Mouse (Mus musculus) midbrain, embryonic 11.5 days (tissue): ENCODE results near the gene Ppp1r37. TPM values are rescaled to one million over a fixed set of nuclear protein-coding genes. Genes with fewer than 3 reads are reported as not detected.

ENCODE experiments used
- ATAC-seq: fragments of 200-750 bp; cut with Nextera tagmentation; 2 replicates; pipeline ENCODE4 v1.8.0; 2017; ENCODE audit warnings: moderate TSS enrichment, moderate library complexity; ENCODE audit not compliant: low FRiP score
- DNase-seq: peaks from one replicate; pipeline ENCODE4 v3.0.0; 2015; ENCODE audit warnings: low spot score; ENCODE audit errors: missing footprints
- H3K27ac ChIP-seq: fragments of 300-500 bp; sonication (generic); 2 replicates; pipeline ENCODE4 v1.5.1; 2014; ENCODE audit warnings: low read depth, low read length
- H3K27me3 ChIP-seq: fragments of 300-500 bp; sonication (generic); 2 replicates; pipeline ENCODE4 v1.6.1; 2014; ENCODE audit warnings: mild to moderate bottlenecking, low read length, moderate library complexity, mixed read lengths; ENCODE audit not compliant: control insufficient read depth, insufficient read depth
- H3K36me3 ChIP-seq: fragments of 300-500 bp; sonication (generic); 2 replicates; pipeline ENCODE4 v1.6.1; 2014; ENCODE audit warnings: mild to moderate bottlenecking, low read length, moderate library complexity, mixed read lengths; ENCODE audit not compliant: control insufficient read depth, insufficient read depth
- H3K4me1 ChIP-seq: fragments of 300-500 bp; sonication (generic); 2 replicates; pipeline ENCODE4 v1.6.1; 2014; ENCODE audit warnings: low read length; ENCODE audit not compliant: control insufficient read depth, insufficient read depth
- H3K4me2 ChIP-seq: fragments of 300-500 bp; sonication (generic); 2 replicates; pipeline ENCODE4 v1.6.1; 2014; ENCODE audit warnings: mild to moderate bottlenecking, moderate library complexity
- H3K4me3 ChIP-seq: fragments of 300-500 bp; sonication (generic); 2 replicates; pipeline ENCODE4 v1.5.1; 2014; ENCODE audit warnings: low read depth, low read length
- H3K9ac ChIP-seq: fragments of 300-500 bp; sonication (generic); 2 replicates; pipeline ENCODE4 v1.6.1; 2014; ENCODE audit warnings: low read length
- H3K9me3 ChIP-seq: fragments of 300-500 bp; sonication (generic); 2 replicates; pipeline ENCODE4 v1.6.1; 2016; ENCODE audit warnings: low read length; ENCODE audit not compliant: control insufficient read depth
- WGBS: fragments of 180-500 bp; shearing (Covaris S2); extraction: QIAGEN DNeasy Blood & Tissue Kit; methylation state at CpG from one replicate; pipeline ENCODE4 v1.1.7; 2014; 5-methylcytosine and 5-hydroxymethylcytosine counted together
- polyA plus RNA-seq: library from polyadenylated mRNA; unstranded; fragments of >200 nt; fragmentation: Nextera tagmentation; extraction: Ambion mirVana; gene quantifications from 2 replicates; pipeline ENCODE4 v1.2.1, GENCODE M21; 2014

Ppp1r37 gene
- polyA plus RNA-seq, 1 experiment from 2014 or later = 3.0 TPM

DNA sequence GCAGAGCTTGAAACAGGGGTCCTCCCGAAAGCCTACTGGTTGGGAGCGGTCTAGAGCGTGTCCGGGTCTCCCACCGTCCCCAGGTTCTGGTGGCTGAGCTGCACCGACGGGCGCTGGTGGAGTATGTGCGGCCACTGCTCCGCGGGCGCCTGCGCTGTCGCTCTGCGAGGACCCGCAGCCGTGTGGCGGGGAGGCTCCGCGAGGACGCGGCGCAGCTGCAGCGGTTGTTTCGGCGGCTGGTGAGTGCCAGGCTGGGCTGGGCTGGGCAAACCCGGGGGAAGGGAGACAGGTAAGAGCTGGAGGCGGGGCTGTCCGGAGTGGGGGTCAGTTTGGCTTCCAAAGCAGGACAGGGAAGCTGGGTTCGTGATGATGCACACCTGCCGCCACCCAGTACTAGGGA is 73.4 kb downstream of the Ppp1r37 start:
- DNase-seq = peak; percentile 90
- Histone ChIP-seq H3K27ac (no peak overlapping the region), H3K27me3 (peaks cover 45% of the 10 kb centered on the region), H3K36me3 (no peaks in the 10 kb centered on the region), H3K9ac (no peak overlapping the region), H3K4me2 (peak overlapping the region; percentile 2; the same call in 1 of the 2 replicates), H3K4me1 (no peaks in the 10 kb centered on the region), H3K9me3 (no peaks in the 10 kb centered on the region), H3K4me3 (no peak overlapping the region; the same call in 1 of the 2 replicates)
- 3% methylated on average over 31 of the region's 31 CpGs for whole genome bisulfite sequencing
- no peak for ATAC-seq

DNA sequence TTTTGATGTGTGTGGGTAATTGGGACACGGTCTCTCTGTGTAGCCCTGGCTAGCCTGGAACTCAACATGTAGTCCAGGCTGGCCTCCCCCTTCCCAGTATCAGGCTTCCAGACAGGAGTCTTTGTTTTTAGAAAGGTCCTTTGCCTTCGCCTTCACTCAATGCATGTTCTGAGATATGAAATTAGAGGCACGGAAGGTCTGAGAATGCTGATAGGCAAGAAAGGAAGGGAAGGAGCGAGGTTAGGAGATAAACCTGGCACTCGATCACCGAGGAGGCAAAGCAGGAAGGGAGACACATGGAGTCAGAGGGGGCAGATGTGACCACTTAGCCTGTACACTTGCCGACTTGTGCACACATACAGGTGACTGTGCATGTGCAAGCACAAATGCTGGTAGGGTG is 76.3 kb downstream of the Ppp1r37 start:
- H3K9me3 ChIP-seq = no peaks in the 10 kb centered on the region
- H3K9ac ChIP-seq = no peak overlapping the region
- H3K36me3 ChIP-seq = no peaks in the 10 kb centered on the region
- no peaks in the 10 kb centered on the region for H3K4me1 ChIP-seq
- DNase-seq = no peak
- H3K4me2 ChIP-seq = no peak overlapping the region
- 92% methylated on average over 7 of the region's 7 CpGs for WGBS
- no peak overlapping the region for H3K27ac ChIP-seq
- H3K27me3 ChIP-seq = peaks cover 34% of the 10 kb centered on the region
- H3K4me3 ChIP-seq = no peak overlapping the region
- no peak for ATAC-seq

DNA sequence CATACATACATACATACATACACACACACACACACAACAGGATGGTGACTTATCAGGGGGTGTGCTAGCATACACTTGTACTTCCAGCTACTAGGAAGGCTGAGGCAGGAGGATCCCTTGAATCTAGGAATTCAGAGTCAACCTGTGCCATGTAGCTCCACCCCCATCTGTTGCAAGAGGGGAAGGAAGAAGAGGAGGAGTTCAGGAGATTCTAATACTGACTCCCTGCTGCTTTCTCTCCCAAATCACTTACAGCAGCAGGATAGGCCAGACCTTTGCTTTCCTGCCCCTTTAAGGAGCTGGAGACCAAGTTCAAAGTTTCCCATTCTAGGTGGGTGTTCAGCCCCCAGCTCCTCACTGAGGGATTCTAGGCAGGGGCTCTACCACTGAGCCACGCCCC is 77.4 kb downstream of the Ppp1r37 start:
- Histone ChIP-seq H3K9me3 (no peaks in the 10 kb centered on the region), H3K4me2 (no peak overlapping the region), H3K4me1 (no peaks in the 10 kb centered on the region), H3K36me3 (no peaks in the 10 kb centered on the region), H3K27ac (no peak overlapping the region), H3K9ac (no peak overlapping the region), H3K27me3 (peaks cover 25% of the 10 kb centered on the region), H3K4me3 (no peak overlapping the region)
- 94% methylated on average over 1 of the region's 1 CpGs for WGBS
- ATAC-seq (no peak), DNase-seq (no peak)

DNA sequence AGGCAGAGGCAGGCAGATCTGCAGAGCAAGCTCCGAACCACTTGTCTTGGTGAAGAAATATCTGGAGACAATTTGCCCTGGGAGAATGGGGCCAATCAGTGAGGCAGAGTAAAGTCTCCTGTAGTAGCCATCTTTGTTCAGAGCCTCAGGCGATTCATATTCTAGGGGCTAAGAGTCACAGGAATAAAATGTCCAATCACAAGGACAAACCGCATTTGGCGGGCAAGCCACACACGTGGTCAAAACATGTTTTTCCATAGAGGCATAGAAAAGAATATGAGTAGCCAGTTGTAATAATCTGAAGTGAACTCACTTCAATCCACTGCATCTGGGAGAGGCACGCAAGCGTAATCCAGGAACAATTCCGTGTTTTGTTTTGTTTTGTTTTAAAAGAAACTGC is 79.6 kb downstream of the Ppp1r37 start:
- no peak for DNase-seq
- no peak overlapping the region for H3K9ac ChIP-seq
- no peaks in the 10 kb centered on the region for H3K9me3 ChIP-seq
- no peak overlapping the region for H3K4me3 ChIP-seq
- no peak overlapping the region for H3K4me2 ChIP-seq
- H3K27ac ChIP-seq = no peak overlapping the region
- H3K4me1 ChIP-seq = no peaks in the 10 kb centered on the region
- no peaks in the 10 kb centered on the region for H3K36me3 ChIP-seq
- H3K27me3 ChIP-seq = peaks cover 5% of the 10 kb centered on the region
- no peak for ATAC-seq
- 81% methylated on average over 8 of the region's 8 CpGs for WGBS

Other genes with a start within 250 kb of the Ppp1r37 start
- 111 and 118 TPM in 2 replicates for gene Ercc1, start 218.3 kb downstream of the Ppp1r37 start, polyA plus RNA-seq
- gene Cd3eap, start 203.6 kb downstream of the Ppp1r37 start, polyA plus RNA-seq = 15.1 and 15.4 TPM in 2 replicates
- gene Ppp1r13l, start 203.3 kb downstream of the Ppp1r37 start, polyA plus RNA-seq = 3.0 and 3.2 TPM in 2 replicates
- 10.3 and 10.9 TPM in 2 replicates for gene Ercc2, start 181.1 kb downstream of the Ppp1r37 start, polyA plus RNA-seq
- 0.37 and 1.4 TPM in 2 replicates for gene Klc3, start 159.0 kb downstream of the Ppp1r37 start, polyA plus RNA-seq
- gene Ckm, start 158.3 kb downstream of the Ppp1r37 start, polyA plus RNA-seq = not detected in 2 replicates
- gene Mark4, start 104.3 kb downstream of the Ppp1r37 start, polyA plus RNA-seq = 8.9 and 10.7 TPM in 2 replicates
- gene Exoc3l2, start 99.7 kb downstream of the Ppp1r37 start, polyA plus RNA-seq = 0.77 and 1.1 TPM in 2 replicates
- gene Bloc1s3, start 54.7 kb downstream of the Ppp1r37 start, polyA plus RNA-seq = 2.6 TPM in 2 replicates
- 41.5 and 51.6 TPM in 2 replicates for gene Trappc6a, start 54.7 kb downstream of the Ppp1r37 start, polyA plus RNA-seq
- not detected in 2 replicates for gene Nkpd1, start 45.2 kb downstream of the Ppp1r37 start, polyA plus RNA-seq
- gene Zfp296, start 14.2 kb upstream of the Ppp1r37 start, polyA plus RNA-seq = 0.10 and 0.20 TPM in 2 replicates
- 152 and 161 TPM in 2 replicates for gene Gemin7, start 14.5 kb upstream of the Ppp1r37 start, polyA plus RNA-seq
- gene Clasrp, start 41.4 kb upstream of the Ppp1r37 start, polyA plus RNA-seq = 44.6 and 46.1 TPM in 2 replicates
- 3.7 and 4.3 TPM in 2 replicates for gene Relb, start 66.4 kb upstream of the Ppp1r37 start, polyA plus RNA-seq
- gene Clptm1, start 102.0 kb upstream of the Ppp1r37 start, polyA plus RNA-seq = 89.7 and 94.1 TPM in 2 replicates
- not detected in 2 replicates for gene Apoc2, start 114.9 kb upstream of the Ppp1r37 start, polyA plus RNA-seq
- gene Gm44805, start 118.3 kb upstream of the Ppp1r37 start, polyA plus RNA-seq = not detected in 2 replicates
- gene Apoc4, start 118.4 kb upstream of the Ppp1r37 start, polyA plus RNA-seq = not detected in 2 replicates
- gene Apoc1, start 129.6 kb upstream of the Ppp1r37 start, polyA plus RNA-seq = 1.9 and 3.2 TPM in 2 replicates
- 180 and 196 TPM in 2 replicates for gene Apoe, start 136.1 kb upstream of the Ppp1r37 start, polyA plus RNA-seq
- 113 and 138 TPM in 2 replicates for gene Tomm40, start 152.4 kb upstream of the Ppp1r37 start, polyA plus RNA-seq
- 48.0 and 52.8 TPM in 2 replicates for gene Nectin2, start 187.4 kb upstream of the Ppp1r37 start, polyA plus RNA-seq
- 11.7 and 13.2 TPM in 2 replicates for gene Bcam, start 207.9 kb upstream of the Ppp1r37 start, polyA plus RNA-seq
- not detected in 2 replicates for gene Cblc, start 233.7 kb upstream of the Ppp1r37 start, polyA plus RNA-seq